Mouse (Mus musculus) stomach, postnatal 0 days (tissue): ENCODE measurements around the gene Parva. TPM values are rescaled to one million over a fixed set of nuclear protein-coding genes. Genes with fewer than 3 reads are reported as not detected.

Source experiments
- ATAC-seq: fragments of 200-750 bp; cut with Nextera tagmentation; 2 replicates; pipeline ENCODE4 v1.8.0; 2017; ENCODE audit not compliant: low FRiP score, low TSS enrichment
- DNase-seq: peaks from one replicate; pipeline ENCODE4 v3.0.0-alpha.2; 2016; ENCODE audit warnings: low spot score
- H3K27ac ChIP-seq: fragments of 300-500 bp; sonication (generic); replicated peaks from 2 replicates; pipeline ENCODE4 v1.5.1; 2014; ENCODE audit warnings: mild to moderate bottlenecking, control low read depth
- H3K27me3 ChIP-seq: fragments of 300-500 bp; sonication (generic); 2 replicates; pipeline ENCODE4 v1.6.1; 2014; ENCODE audit warnings: low read length; ENCODE audit not compliant: control insufficient read depth, insufficient read depth
- H3K36me3 ChIP-seq: fragments of 300-500 bp; sonication (generic); 2 replicates; pipeline ENCODE4 v1.6.1; 2014; ENCODE audit warnings: low read length, mixed read lengths; ENCODE audit not compliant: control insufficient read depth, insufficient read depth
- H3K4me1 ChIP-seq: fragments of 300-500 bp; sonication (generic); replicated peaks from 2 replicates; pipeline ENCODE4 v1.6.1; 2014; ENCODE audit warnings: antibody characterized with exemption; ENCODE audit not compliant: control insufficient read depth, insufficient read depth
- H3K4me2 ChIP-seq: fragments of 300-500 bp; sonication (generic); replicated peaks from 2 replicates; pipeline ENCODE4 v1.6.1; 2014; ENCODE audit warnings: low read depth, mild to moderate bottlenecking, control low read depth, moderate library complexity
- H3K4me3 ChIP-seq: fragments of 300-500 bp; sonication (generic); 2 replicates; pipeline ENCODE4 v1.5.1; 2014; ENCODE audit warnings: low read depth, low read length, control low read depth
- H3K9ac ChIP-seq: fragments of 300-500 bp; sonication (generic); 2 replicates; pipeline ENCODE4 v1.6.1; 2014; ENCODE audit warnings: mild to moderate bottlenecking, low read length, control low read depth, mixed read lengths
- H3K9me3 ChIP-seq: fragments of 300-500 bp; sonication (generic); 2 replicates; pipeline ENCODE4 v1.6.1; 2016; ENCODE audit warnings: low read length; ENCODE audit not compliant: control insufficient read depth
- CTCF ChIP-seq: IDR thresholded peaks from 2 replicates; pipeline ENCODE4 v1.5.1; 2016; ENCODE audit warnings: antibody characterized with exemption, low read depth, mild to moderate bottlenecking, moderate library complexity
- EP300 ChIP-seq: optimal IDR thresholded peaks from 2 replicates; pipeline ENCODE3; 2016; ENCODE audit warnings: antibody characterized with exemption
- WGBS: fragments of 180-500 bp; shearing (Covaris S2); extraction: QIAGEN DNeasy Blood & Tissue Kit; methylation state at CpG from one replicate; pipeline ENCODE4 v1.1.7; 2014; 5-methylcytosine and 5-hydroxymethylcytosine counted together
- polyA plus RNA-seq: library from polyadenylated mRNA; unstranded; fragments of >200 nt; fragmentation: Nextera tagmentation; extraction: Ambion mirVana; gene quantifications from 2 replicates; pipeline ENCODE4 v1.2.1, GENCODE M21; 2015

Gene Parva
- polyA plus RNA-seq, 1 experiment from 2014 or later: 72.3 TPM

- WGBS: 39% methylated on average over 3 of the region's 3 CpGs
- ATAC-seq (no peak), DNase-seq (no peak)
- no peak overlapping the region for H3K9ac ChIP-seq
- H3K4me3 ChIP-seq: no peak overlapping the region
- no peaks in the 10 kb centered on the region for H3K27me3 ChIP-seq
- H3K36me3 ChIP-seq: no peaks in the 10 kb centered on the region
- H3K4me2 ChIP-seq: no peak overlapping the region
- TF ChIP-seq EP300 (no peak), CTCF (no peak)
- H3K27ac ChIP-seq: no peak overlapping the region
- peaks cover 15% of the 10 kb centered on the region for H3K4me1 ChIP-seq
- no peaks in the 10 kb centered on the region for H3K9me3 ChIP-seq
These were observed 12.5 kb downstream of the Parva start for GRCm38 (mm10) chr7:112439846-112440245.

DNA sequence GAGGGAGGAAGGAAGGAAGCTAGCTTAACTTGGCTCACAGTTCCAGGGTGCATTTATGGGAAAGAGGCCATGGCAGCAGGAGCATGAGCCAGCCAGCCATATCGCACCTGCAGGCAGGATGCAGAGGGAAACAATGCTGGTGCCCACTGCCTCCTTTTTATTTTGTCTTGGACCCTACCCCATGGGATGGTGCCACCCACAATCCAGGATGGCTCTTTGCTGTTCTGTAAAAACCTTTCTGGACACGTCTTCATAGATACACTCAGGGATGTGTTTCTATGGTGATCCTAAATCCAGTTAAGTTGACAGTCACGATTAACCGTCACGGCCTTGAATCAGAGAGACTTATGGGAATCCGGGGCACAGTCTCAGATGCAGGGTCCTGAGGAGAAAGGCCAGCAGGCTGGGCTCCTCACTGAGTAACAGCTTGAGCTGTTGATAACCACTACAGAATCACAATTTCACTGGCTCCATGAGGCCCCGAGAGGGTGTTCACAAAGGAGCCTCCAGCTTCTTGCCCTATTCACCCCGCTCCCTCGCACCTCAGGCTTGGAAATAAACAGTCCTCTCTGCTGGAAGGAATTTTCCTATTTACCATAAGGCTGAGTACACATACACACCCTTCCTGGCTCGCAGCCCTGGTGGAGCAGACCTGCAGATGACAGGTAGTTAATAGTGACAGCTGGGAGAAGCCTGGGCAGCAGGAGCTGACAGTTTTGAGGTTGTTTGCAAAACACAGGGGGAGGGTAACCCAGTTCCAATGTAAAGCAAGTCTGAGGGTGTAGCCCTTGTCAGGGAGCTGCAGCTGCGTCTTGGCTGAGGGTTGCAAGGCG lies 17.1 kb downstream of the Parva start:
- H3K4me2 ChIP-seq: peak overlapping the region; percentile 40
- H3K9me3 ChIP-seq: no peaks in the 10 kb centered on the region
- peak overlapping the region; percentile 81 for H3K27ac ChIP-seq
- H3K9ac ChIP-seq: peak overlapping the region; percentile 38; the same call in 1 of the 2 replicates
- ATAC-seq (peak; percentile 94), DNase-seq (peak; percentile 93)
- 18% methylated on average over 12 of the region's 12 CpGs for WGBS
- no peaks in the 10 kb centered on the region for H3K27me3 ChIP-seq
- peaks cover 18% of the 10 kb centered on the region for H3K4me1 ChIP-seq
- TF ChIP-seq EP300 (no peak), CTCF (peak; percentile 43)
- H3K36me3 ChIP-seq: no peaks in the 10 kb centered on the region
- no peak overlapping the region for H3K4me3 ChIP-seq

- TF ChIP-seq EP300: no peak
- no peak for TF ChIP-seq CTCF
- H3K4me1 ChIP-seq: peaks cover 18% of the 10 kb centered on the region
- ATAC-seq: no peak
- H3K9ac ChIP-seq: peak overlapping the region; percentile 38; the same call in 1 of the 2 replicates
- peak overlapping the region; percentile 81 for H3K27ac ChIP-seq
- no peaks in the 10 kb centered on the region for H3K36me3 ChIP-seq
- H3K27me3 ChIP-seq: no peaks in the 10 kb centered on the region
- peak overlapping the region; percentile 40 for H3K4me2 ChIP-seq
- no peak for DNase-seq
- 21% methylated on average over 9 of the region's 9 CpGs for WGBS
- H3K4me3 ChIP-seq: no peak overlapping the region
- H3K9me3 ChIP-seq: no peaks in the 10 kb centered on the region
These were observed 17.7 kb downstream of the Parva start for GRCm38 (mm10) chr7:112444985-112445367.

DNA sequence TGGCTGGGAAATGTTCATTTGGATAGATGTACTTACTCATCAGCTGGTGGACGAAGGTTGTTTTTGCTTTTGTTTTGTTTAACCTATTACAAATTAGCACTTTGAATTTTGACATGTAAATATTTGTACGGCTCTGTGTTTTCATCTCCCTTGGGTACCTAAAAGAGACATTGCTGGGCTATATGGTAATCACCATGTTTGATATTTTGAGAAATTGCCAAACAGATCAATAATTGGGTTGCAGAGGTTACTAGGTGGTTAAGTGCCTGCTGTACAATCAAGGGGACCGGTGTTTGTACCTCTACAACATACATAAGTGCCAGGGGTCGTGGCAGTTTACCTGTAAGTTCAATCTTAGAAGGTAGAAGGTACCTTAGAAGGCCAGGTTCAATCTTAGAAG lies 19.2 kb downstream of the Parva start:
- H3K4me2 ChIP-seq: no peak overlapping the region
- WGBS: 80% methylated on average over 4 of the region's 4 CpGs

GRCm38 (mm10) chr7:112449954-112450700 lies 22.8 kb downstream of the Parva start:
- 69% methylated on average over 8 of the region's 8 CpGs for WGBS
- Histone ChIP-seq H3K4me1 (peaks cover 13% of the 10 kb centered on the region), H3K9ac (no peak overlapping the region), H3K27ac (peak overlapping the region; percentile 63), H3K4me3 (no peak overlapping the region), H3K27me3 (no peaks in the 10 kb centered on the region), H3K36me3 (no peaks in the 10 kb centered on the region), H3K4me2 (no peak overlapping the region), H3K9me3 (no peaks in the 10 kb centered on the region)
- ATAC-seq (peak; percentile 89), DNase-seq (peak; percentile 80)
- no peak for TF ChIP-seq EP300
- TF ChIP-seq CTCF: no peak

More for the DNA sequence above, 19.2 kb downstream of the Parva start:
- Histone ChIP-seq H3K27ac (no peak overlapping the region), H3K4me1 (peaks cover 18% of the 10 kb centered on the region), H3K9me3 (no peaks in the 10 kb centered on the region), H3K9ac (no peak overlapping the region), H3K36me3 (no peaks in the 10 kb centered on the region), H3K27me3 (no peaks in the 10 kb centered on the region), H3K4me3 (no peak overlapping the region)
- TF ChIP-seq EP300 (no peak), CTCF (no peak)
- DNase-seq (no peak), ATAC-seq (no peak)

DNA sequence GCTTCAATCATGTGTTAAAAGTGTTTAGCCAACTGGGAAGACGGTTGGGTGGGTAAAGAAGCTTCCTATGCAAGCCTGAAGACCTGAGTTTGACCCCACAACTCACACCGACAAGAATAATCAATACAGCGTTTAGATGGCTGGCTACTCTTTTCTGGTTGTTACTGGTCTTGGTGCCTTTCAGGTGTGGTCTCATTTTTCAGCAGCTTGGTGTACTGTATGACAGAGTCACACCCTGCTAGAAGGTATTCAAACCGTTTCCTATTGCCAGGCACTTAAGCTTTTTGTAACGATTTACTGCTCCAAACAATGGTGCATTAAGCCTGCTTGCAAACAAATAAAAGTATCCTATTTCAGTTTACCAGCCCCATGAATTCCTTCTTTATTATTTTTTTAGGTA lies 25.2 kb downstream of the Parva start:
- Histone ChIP-seq H3K9ac (no peak overlapping the region), H3K27me3 (no peaks in the 10 kb centered on the region), H3K36me3 (no peaks in the 10 kb centered on the region), H3K4me1 (peaks cover 13% of the 10 kb centered on the region), H3K27ac (peak overlapping the region; percentile 96), H3K4me3 (no peak overlapping the region), H3K4me2 (no peak overlapping the region), H3K9me3 (no peaks in the 10 kb centered on the region)
- no peak for TF ChIP-seq CTCF
- TF ChIP-seq EP300: no peak
- ATAC-seq (no peak), DNase-seq (no peak)
- 16% methylated on average over 5 of the region's 5 CpGs for WGBS
